Mouse (Mus musculus): ENCODE measurements around the gene Gnb4. TPM values are rescaled to one million over a fixed set of nuclear protein-coding genes. Genes with fewer than 3 reads are reported as not detected.

Gnb4 gene
- 25.3 and 55.8 TPM in 2 replicates for polyA plus RNA-seq (2012; rRNA removed; ENCODE audit: low replicate concordance)

DNA sequence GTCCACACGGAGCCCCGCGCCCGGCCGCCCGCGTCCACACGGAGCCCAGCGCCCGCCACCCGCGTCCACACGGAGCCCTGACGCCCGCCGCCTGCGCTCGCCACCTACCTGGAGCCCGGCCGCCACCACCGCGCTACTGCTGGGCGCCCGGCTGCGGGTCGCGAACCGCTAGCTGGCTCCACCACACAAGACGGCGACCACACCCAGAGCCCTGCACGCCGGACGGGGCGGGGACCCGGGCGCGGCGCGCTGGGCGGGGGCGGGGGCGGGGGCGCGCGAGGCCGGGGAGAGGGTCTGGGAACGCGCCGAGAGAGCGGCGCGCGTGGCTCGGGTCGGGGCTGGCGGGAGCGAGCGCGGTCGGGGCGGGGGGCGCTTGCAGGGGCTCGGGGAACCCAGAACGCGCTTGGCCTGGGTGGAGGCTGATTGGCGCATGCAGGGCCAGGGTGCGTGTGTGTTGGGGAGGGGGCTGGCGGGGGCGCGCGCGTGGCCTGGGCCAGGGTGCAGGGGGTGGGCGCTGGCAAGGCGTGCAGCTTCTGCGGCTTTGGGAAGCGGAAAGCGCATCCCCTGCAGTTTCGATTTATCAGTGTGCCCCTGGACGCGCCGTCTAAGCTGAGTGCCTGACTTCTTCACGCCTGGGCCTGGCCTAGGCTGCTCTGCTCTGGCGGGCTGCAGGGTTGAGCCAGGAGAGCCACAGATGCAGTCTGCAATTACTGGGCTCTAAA is at the start of gene Gnb4:
Gene Gnb4, minus strand, starts transcription at position 255 of the 722 bp plus-strand sequence.

Other genes with a start within 250 kb of the Gnb4 start
- gene Pik3ca, start 218.9 kb downstream of the Gnb4 start, polyA plus RNA-seq (2012; rRNA removed; ENCODE audit: low replicate concordance): 3.4 and 9.5 TPM in 2 replicates
- gene Kcnmb3, start 124.4 kb downstream of the Gnb4 start, polyA plus RNA-seq (2012; rRNA removed; ENCODE audit: low replicate concordance): 0.10 TPM in 1 of 2 replicates, not detected in the other
- 18.3 and 32.3 TPM in 2 replicates for gene Zfp639, start 106.3 kb downstream of the Gnb4 start, polyA plus RNA-seq (2012; rRNA removed; ENCODE audit: low replicate concordance)
- gene Mfn1, start 87.1 kb downstream of the Gnb4 start, polyA plus RNA-seq (2012; rRNA removed; ENCODE audit: low replicate concordance): 5.9 and 19.4 TPM in 2 replicates
- 12.4 and 16.5 TPM in 2 replicates for gene Actl6a, start 89.7 kb upstream of the Gnb4 start, polyA plus RNA-seq (2012; rRNA removed; ENCODE audit: low replicate concordance)
- gene Ndufb5, start 120.4 kb upstream of the Gnb4 start, polyA plus RNA-seq (2012; rRNA removed; ENCODE audit: low replicate concordance): 212 and 407 TPM in 2 replicates
- gene Mrpl47, start 121.0 kb upstream of the Gnb4 start, polyA plus RNA-seq (2012; rRNA removed; ENCODE audit: low replicate concordance): 1.5 and 4.4 TPM in 2 replicates
- gene Usp13, start 201.0 kb upstream of the Gnb4 start, polyA plus RNA-seq (2012; rRNA removed; ENCODE audit: low replicate concordance): 1.4 and 13.0 TPM in 2 replicates

All from mammary gland, adult 2 months (tissue).